Mouse (Mus musculus): ENCODE data around the gene Inppl1. TPM values are rescaled to one million over a fixed set of nuclear protein-coding genes. Genes with fewer than 3 reads are reported as not detected.

Gene Inppl1
- polyA plus RNA-seq, 1 experiment from 2014 or later = 16.6 TPM

DNA sequence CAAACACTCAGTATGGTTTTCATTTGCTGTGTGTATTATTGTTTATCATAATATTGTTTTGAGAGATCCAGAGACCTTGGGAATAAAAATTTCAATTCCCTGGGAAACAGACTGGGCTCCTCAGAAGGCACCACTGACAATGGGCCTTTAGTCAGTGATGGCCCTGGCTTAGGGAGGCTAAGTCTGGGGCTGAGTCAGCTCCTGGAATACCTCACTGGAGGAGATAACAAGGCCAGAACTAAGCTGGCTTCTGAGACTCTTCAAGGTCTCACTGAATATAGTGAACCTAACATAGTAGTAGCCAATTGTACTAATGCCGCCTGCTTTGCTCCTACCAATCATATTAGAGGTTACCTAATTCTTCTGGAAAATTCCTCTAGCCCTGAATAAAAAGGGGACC, 37.9 kb upstream of the Inppl1 start:
- Histone ChIP-seq H3K9ac (ENCODE audit: low read length) (no peak overlapping the region), H3K27me3 (ENCODE audit: control insufficient read depth, insufficient read depth, low read length) (no peaks in the 10 kb centered on the region), H3K4me2 (replicated peaks; ENCODE audit: low read depth) (no peak overlapping the region), H3K4me1 (replicated peaks; ENCODE audit: control insufficient read depth, insufficient read depth) (no peaks in the 10 kb centered on the region), H3K36me3 (ENCODE audit: control insufficient read depth, insufficient read depth, low read length) (no peaks in the 10 kb centered on the region), H3K9me3 (ENCODE audit: control insufficient read depth, low read length) (no peaks in the 10 kb centered on the region), H3K27ac (replicated peaks) (no peak overlapping the region), H3K4me3 (ENCODE audit: low read depth, low read length) (no peak overlapping the region)
- TF ChIP-seq CTCF (IDR thresholded peaks at IDR 0.05; ENCODE audit: low read depth) (no peak), EP300 (optimal IDR thresholded peaks at IDR 0.05) (no peak)
- ATAC-seq (ENCODE audit: low FRiP score, low TSS enrichment) (no peak), DNase-seq (ENCODE audit: low spot score) (no peak)
- 96% methylated on average over 1 of the region's 1 CpGs for WGBS

DNA sequence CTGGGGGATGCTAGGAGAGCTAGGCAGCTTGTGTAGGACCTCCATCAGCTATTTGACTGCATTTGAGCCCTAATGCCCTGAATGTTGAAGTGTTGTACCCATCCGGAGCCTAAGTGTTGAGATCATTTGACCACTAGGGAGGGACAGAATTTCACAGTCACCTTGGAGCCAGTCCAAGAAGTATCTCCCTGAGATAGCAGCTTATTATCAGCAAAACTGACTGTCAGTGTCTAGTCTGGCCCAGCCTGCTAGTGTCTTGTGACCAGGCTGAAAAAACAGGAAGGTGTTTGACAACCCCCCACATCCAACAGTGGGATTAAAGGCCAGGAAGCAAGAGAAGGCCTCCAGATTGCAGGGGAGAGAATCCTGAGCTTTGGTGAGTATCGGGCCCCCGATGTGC, 33.3 kb upstream of the Inppl1 start:
- no peaks in the 10 kb centered on the region for H3K9me3 ChIP-seq (ENCODE audit: control insufficient read depth, low read length)
- H3K4me1 ChIP-seq (replicated peaks; ENCODE audit: control insufficient read depth, insufficient read depth) = no peaks in the 10 kb centered on the region
- DNase-seq (ENCODE audit: low spot score) (no peak), ATAC-seq (ENCODE audit: low FRiP score, low TSS enrichment) (no peak)
- WGBS = 81% methylated on average over 3 of the region's 3 CpGs
- no peak overlapping the region for H3K4me3 ChIP-seq (ENCODE audit: low read depth, low read length)
- no peaks in the 10 kb centered on the region for H3K36me3 ChIP-seq (ENCODE audit: control insufficient read depth, insufficient read depth, low read length)
- no peak for TF ChIP-seq CTCF (IDR thresholded peaks at IDR 0.05; ENCODE audit: low read depth)
- TF ChIP-seq EP300 (optimal IDR thresholded peaks at IDR 0.05) = no peak
- H3K27me3 ChIP-seq (ENCODE audit: control insufficient read depth, insufficient read depth, low read length) = no peaks in the 10 kb centered on the region
- no peak overlapping the region for H3K4me2 ChIP-seq (replicated peaks; ENCODE audit: low read depth)
- H3K9ac ChIP-seq (ENCODE audit: low read length) = no peak overlapping the region
- H3K27ac ChIP-seq (replicated peaks) = no peak overlapping the region

DNA sequence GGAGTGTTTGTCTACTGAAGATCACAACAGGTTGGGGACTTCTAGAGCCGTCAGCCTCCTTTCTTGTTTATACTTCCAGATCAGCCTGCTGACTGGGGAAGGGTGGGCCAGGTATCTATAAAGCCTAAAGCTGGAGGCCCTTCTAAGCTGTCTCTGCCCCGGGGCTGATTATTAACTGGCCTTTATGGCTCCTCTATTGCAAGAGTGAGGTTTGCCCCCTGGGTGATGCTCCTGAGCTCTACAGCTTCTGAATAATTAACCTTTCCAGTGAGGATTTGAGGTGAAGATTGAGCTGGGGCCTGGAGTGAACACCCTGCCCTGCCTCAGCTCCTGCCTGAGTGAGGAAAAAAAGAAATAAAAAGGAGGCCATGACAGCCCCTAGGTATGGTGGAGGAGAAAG, 32.6 kb upstream of the Inppl1 start, which contains the start of gene Folr1:
Gene Folr1, minus strand, starts transcription at position 160 of the 400 bp plus-strand sequence.
- Histone ChIP-seq H3K4me3 (ENCODE audit: low read depth, low read length) (no peak within 1 kb of the TSS), H3K4me2 (replicated peaks; ENCODE audit: low read depth) (no peak within 1 kb of the TSS), H3K9me3 (ENCODE audit: control insufficient read depth, low read length) (no peaks in the 10 kb centered on the region), H3K36me3 (ENCODE audit: control insufficient read depth, insufficient read depth, low read length) (no peaks in the 10 kb centered on the region), H3K27ac (replicated peaks) (no peak within 1 kb of the TSS), H3K9ac (ENCODE audit: low read length) (no peak within 1 kb of the TSS), H3K27me3 (ENCODE audit: control insufficient read depth, insufficient read depth, low read length) (no peaks in the 10 kb centered on the region), H3K4me1 (replicated peaks; ENCODE audit: control insufficient read depth, insufficient read depth) (no peaks in the 10 kb centered on the region)
- DNase-seq (ENCODE audit: low spot score) (no peak), ATAC-seq (ENCODE audit: low FRiP score, low TSS enrichment) (no peak)
- TF ChIP-seq EP300 (optimal IDR thresholded peaks at IDR 0.05) (no peak), CTCF (IDR thresholded peaks at IDR 0.05; ENCODE audit: low read depth) (no peak)
- 54% methylated on average over 2 of the region's 2 CpGs for WGBS

DNA sequence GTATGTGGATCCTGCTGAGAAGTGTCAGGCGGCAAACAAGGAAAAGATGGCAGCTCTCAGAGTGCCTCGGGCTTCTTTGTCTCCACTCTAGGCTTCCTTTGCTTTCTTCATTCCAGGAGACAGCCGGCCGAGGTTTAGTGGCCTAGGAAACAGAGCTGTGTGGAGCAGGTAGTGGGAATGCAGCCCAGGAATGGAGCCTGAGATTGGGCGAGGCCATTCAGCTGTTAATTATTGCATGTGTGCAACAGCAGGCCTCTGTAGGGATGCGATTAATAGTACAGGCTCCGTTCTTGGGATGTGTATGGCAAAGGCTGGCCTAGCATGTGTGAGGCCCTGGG, 31.1 kb upstream of the Inppl1 start:
- DNase-seq (ENCODE audit: low spot score) (no peak), ATAC-seq (ENCODE audit: low FRiP score, low TSS enrichment) (no peak)
- Histone ChIP-seq H3K27ac (replicated peaks) (no peak overlapping the region), H3K4me2 (replicated peaks; ENCODE audit: low read depth) (no peak overlapping the region), H3K27me3 (ENCODE audit: control insufficient read depth, insufficient read depth, low read length) (no peaks in the 10 kb centered on the region), H3K4me1 (replicated peaks; ENCODE audit: control insufficient read depth, insufficient read depth) (no peaks in the 10 kb centered on the region), H3K9ac (ENCODE audit: low read length) (no peak overlapping the region), H3K36me3 (ENCODE audit: control insufficient read depth, insufficient read depth, low read length) (no peaks in the 10 kb centered on the region), H3K9me3 (ENCODE audit: control insufficient read depth, low read length) (no peaks in the 10 kb centered on the region), H3K4me3 (ENCODE audit: low read depth, low read length) (no peak overlapping the region)
- 74% methylated on average over 7 of the region's 7 CpGs for WGBS
- no peak for TF ChIP-seq EP300 (optimal IDR thresholded peaks at IDR 0.05)
- no peak for TF ChIP-seq CTCF (IDR thresholded peaks at IDR 0.05; ENCODE audit: low read depth)

DNA sequence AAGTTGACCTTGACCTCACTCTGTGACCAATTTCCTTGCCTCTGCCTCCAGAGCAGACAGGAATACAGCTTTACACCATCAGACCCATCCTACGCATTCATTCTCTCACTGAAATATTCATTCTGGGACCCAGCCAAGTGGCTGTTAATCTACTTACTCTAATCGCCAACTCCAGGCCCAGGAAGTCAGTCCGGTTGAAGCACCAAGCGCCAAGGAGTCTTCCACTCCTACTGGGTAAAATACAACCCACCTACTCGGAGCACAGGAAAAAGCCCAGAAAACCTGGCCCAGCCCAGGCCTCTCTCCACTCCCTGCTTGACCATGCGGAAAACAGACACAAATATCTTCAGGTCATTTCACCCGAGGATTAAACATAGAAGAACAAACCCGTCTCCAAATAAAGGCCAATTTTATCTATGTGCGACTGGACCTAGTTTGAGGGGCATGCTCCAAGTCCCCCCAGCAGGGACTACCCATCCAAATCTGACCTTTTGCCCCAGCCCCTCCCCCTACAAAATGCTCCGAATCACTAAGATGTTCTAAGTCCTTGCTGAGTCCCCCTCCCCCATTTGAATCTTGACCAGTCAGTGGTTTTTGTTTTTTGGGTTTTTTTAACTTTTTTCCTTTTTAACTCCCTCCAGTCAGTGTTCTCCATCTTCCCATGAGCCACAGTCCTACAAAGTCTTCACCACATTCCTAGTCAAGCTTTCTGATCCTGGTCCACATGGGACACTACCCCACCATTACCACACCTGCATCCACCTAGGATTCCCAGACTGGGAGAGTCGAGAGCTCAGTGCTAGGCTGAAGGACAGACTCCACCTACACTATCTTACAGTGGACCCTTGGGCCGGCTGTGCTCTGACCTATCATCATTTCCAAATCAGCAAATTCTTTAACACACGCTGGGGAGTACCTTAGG, 30.5 kb upstream of the Inppl1 start:
- WGBS = 73% methylated on average over 13 of the region's 13 CpGs
- ATAC-seq (ENCODE audit: low FRiP score, low TSS enrichment) = no peak
- H3K4me2 ChIP-seq (replicated peaks; ENCODE audit: low read depth) = no peak overlapping the region

DNA sequence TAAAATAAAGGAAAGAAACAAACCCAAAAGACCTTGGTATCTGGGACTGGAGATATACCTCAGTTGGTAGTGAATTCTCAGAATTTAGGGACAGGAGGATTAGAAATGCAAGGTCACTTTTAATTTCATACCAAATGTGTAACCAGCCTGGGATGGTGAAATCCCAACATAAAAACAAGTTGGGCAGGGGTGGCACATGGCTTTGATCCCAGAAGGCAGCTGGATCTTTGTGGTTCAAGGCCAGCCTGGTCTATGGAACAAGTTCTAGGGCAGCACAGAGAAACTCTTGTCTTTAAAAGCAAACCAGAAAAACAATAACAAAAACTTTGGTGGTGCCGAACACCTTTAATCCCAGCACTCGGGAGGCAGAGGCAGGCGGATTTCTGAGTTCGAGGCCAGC, 29.5 kb upstream of the Inppl1 start:
- TF ChIP-seq CTCF (IDR thresholded peaks at IDR 0.05; ENCODE audit: low read depth) (no peak), EP300 (optimal IDR thresholded peaks at IDR 0.05) (no peak)
- no peak overlapping the region for H3K9ac ChIP-seq (ENCODE audit: low read length)
- no peaks in the 10 kb centered on the region for H3K4me1 ChIP-seq (replicated peaks; ENCODE audit: control insufficient read depth, insufficient read depth)
- no peaks in the 10 kb centered on the region for H3K27me3 ChIP-seq (ENCODE audit: control insufficient read depth, insufficient read depth, low read length)
- H3K27ac ChIP-seq (replicated peaks) = no peak overlapping the region
- H3K4me2 ChIP-seq (replicated peaks; ENCODE audit: low read depth) = no peak overlapping the region
- DNase-seq (ENCODE audit: low spot score) = no peak
- no peak overlapping the region for H3K4me3 ChIP-seq (ENCODE audit: low read depth, low read length)
- H3K36me3 ChIP-seq (ENCODE audit: control insufficient read depth, insufficient read depth, low read length) = no peaks in the 10 kb centered on the region
- no peaks in the 10 kb centered on the region for H3K9me3 ChIP-seq (ENCODE audit: control insufficient read depth, low read length)
- ATAC-seq (ENCODE audit: low FRiP score, low TSS enrichment) = no peak
- 100% methylated on average over 3 of the region's 4 CpGs for WGBS

More for the DNA sequence above, 30.5 kb upstream of the Inppl1 start:
- TF ChIP-seq CTCF (IDR thresholded peaks at IDR 0.05; ENCODE audit: low read depth) = no peak
- no peak for TF ChIP-seq EP300 (optimal IDR thresholded peaks at IDR 0.05)
- Histone ChIP-seq H3K4me1 (replicated peaks; ENCODE audit: control insufficient read depth, insufficient read depth) (no peaks in the 10 kb centered on the region), H3K36me3 (ENCODE audit: control insufficient read depth, insufficient read depth, low read length) (no peaks in the 10 kb centered on the region), H3K4me3 (ENCODE audit: low read depth, low read length) (no peak overlapping the region), H3K9ac (ENCODE audit: low read length) (no peak overlapping the region), H3K27ac (replicated peaks) (no peak overlapping the region), H3K9me3 (ENCODE audit: control insufficient read depth, low read length) (no peaks in the 10 kb centered on the region), H3K27me3 (ENCODE audit: control insufficient read depth, insufficient read depth, low read length) (no peaks in the 10 kb centered on the region)
- DNase-seq (ENCODE audit: low spot score) = no peak

Data from stomach, postnatal 0 days (tissue).